Mouse (Mus musculus) heart, postnatal 0 days (tissue): ENCODE measurements around the gene Ccn2. TPM values are rescaled to one million over a fixed set of nuclear protein-coding genes. Genes with fewer than 3 reads are reported as not detected.

ENCODE experiments used
- ATAC-seq: fragments of 200-750 bp; cut with Nextera tagmentation; 2 replicates; pipeline ENCODE4 v1.8.0; 2017; ENCODE audit warnings: low read depth, moderate number of reproducible peaks, moderate library complexity; ENCODE audit not compliant: insufficient read depth
- DNase-seq: peaks from one replicate; pipeline ENCODE4 v3.0.0-alpha.2; 2016; ENCODE audit warnings: low spot score
- H3K27ac ChIP-seq: fragments of 300-500 bp; sonication (generic); 2 replicates; pipeline ENCODE4 v1.5.1; 2014; ENCODE audit warnings: low read depth, mild to moderate bottlenecking
- H3K27me3 ChIP-seq: fragments of 300-500 bp; sonication (generic); 2 replicates; pipeline ENCODE4 v1.6.1; 2014; ENCODE audit warnings: low read length, mixed read lengths; ENCODE audit not compliant: control insufficient read depth, insufficient read depth
- H3K36me3 ChIP-seq: fragments of 300-500 bp; sonication (generic); replicated peaks from 2 replicates; pipeline ENCODE4 v1.6.1; 2014; ENCODE audit warnings: low read length, mixed read lengths; ENCODE audit not compliant: control insufficient read depth, insufficient read depth
- H3K4me1 ChIP-seq: fragments of 300-500 bp; sonication (generic); 2 replicates; pipeline ENCODE4 v1.6.1; 2014; ENCODE audit warnings: antibody characterized with exemption; ENCODE audit not compliant: control insufficient read depth, insufficient read depth
- H3K4me2 ChIP-seq: fragments of 300-500 bp; sonication (generic); 2 replicates; pipeline ENCODE4 v1.6.1; 2014; ENCODE audit warnings: low read depth, mild to moderate bottlenecking, low read length, moderate library complexity
- H3K4me3 ChIP-seq: fragments of 300-500 bp; sonication (generic); 2 replicates; pipeline ENCODE4 v1.5.1; 2014; ENCODE audit warnings: low read depth, low read length
- H3K9ac ChIP-seq: fragments of 300-500 bp; sonication (generic); replicated peaks from 2 replicates; pipeline ENCODE4 v1.6.1; 2014; ENCODE audit warnings: low read depth, low read length, mixed read lengths
- H3K9me3 ChIP-seq: fragments of 300-500 bp; sonication (generic); replicated peaks from 2 replicates; pipeline ENCODE4 v1.6.1; 2016; ENCODE audit warnings: low read length; ENCODE audit not compliant: control insufficient read depth
- CTCF ChIP-seq: IDR thresholded peaks from 2 replicates; pipeline ENCODE4 v1.5.1; 2016; ENCODE audit warnings: antibody characterized with exemption, control low read depth, low read depth
- EP300 ChIP-seq: IDR thresholded peaks from 2 replicates; pipeline ENCODE4 v1.6.1; 2016; ENCODE audit warnings: antibody characterized with exemption, low read depth
- WGBS: fragments of 180-500 bp; shearing (Covaris S2); extraction: QIAGEN DNeasy Blood & Tissue Kit; methylation state at CpG from one replicate; pipeline ENCODE4 v1.1.7; 2014; 5-methylcytosine and 5-hydroxymethylcytosine counted together
- polyA plus RNA-seq: library from polyadenylated mRNA; unstranded; fragments of >200 nt; fragmentation: Nextera tagmentation; extraction: Ambion mirVana; gene quantifications from 2 replicates; pipeline ENCODE4 v1.2.1, GENCODE M21; 2015
- total RNA-seq: library from RNA; depleted of rRNA; stranded (reverse); fragments of >200 nt; gene quantifications from 2 replicates; pipeline ENCODE4 v1.2.3, GENCODE M21; 2014; ENCODE audit warnings: low replicate concordance

Gene Ccn2
- total and polyA plus RNA-seq, 2 experiments from 2014 or later, result 24.4 to 265 TPM

- H3K27me3 ChIP-seq, result no peaks in the 10 kb centered on the region
- H3K4me3 ChIP-seq, result no peak overlapping the region
- no peaks in the 10 kb centered on the region for H3K9me3 ChIP-seq
- no peak overlapping the region for H3K27ac ChIP-seq
- H3K9ac ChIP-seq, result no peak overlapping the region
- DNase-seq (no peak), ATAC-seq (no peak)
- 77% methylated on average over 4 of the region's 4 CpGs for WGBS
- TF ChIP-seq CTCF (no peak), EP300 (no peak)
- peaks cover 9% of the 10 kb centered on the region; the same call in 1 of the 2 replicates for H3K4me1 ChIP-seq
- H3K36me3 ChIP-seq, result no peaks in the 10 kb centered on the region
- H3K4me2 ChIP-seq, result no peak overlapping the region
Observed at GRCm38 (mm10) chr10:24572044-24572960, 22.9 kb upstream of the Ccn2 start.

DNA sequence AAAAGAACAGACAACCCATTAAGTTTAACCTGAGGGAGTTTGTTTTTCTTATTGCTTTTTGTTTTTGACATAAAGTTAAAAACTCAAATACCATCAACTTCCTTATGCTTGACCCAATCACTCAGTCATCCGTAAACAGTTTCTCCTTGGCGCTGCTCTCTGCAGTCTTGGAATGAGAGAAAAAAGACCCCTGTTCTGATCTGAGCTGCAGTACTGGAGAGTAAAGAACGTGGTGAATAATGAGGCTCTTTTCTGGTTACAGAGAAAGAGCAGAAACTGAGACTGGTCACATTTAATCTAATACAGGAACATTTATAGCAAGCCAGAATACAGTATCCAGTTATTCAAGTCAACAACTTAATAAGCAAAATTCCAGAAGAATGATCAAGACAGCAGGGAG lies 21.8 kb upstream of the Ccn2 start:
- 73% methylated on average over 3 of the region's 3 CpGs for WGBS
- Histone ChIP-seq H3K4me2 (no peak overlapping the region), H3K9me3 (no peaks in the 10 kb centered on the region), H3K4me3 (no peak overlapping the region), H3K36me3 (no peaks in the 10 kb centered on the region), H3K4me1 (peaks cover 9% of the 10 kb centered on the region; the same call in 1 of the 2 replicates), H3K27ac (no peak overlapping the region), H3K27me3 (no peaks in the 10 kb centered on the region), H3K9ac (no peak overlapping the region)
- ATAC-seq (no peak), DNase-seq (no peak)
- TF ChIP-seq EP300 (no peak), CTCF (no peak)

GRCm38 (mm10) chr10:24581076-24581475 lies 14.2 kb upstream of the Ccn2 start:
- DNase-seq (no peak), ATAC-seq (peak; percentile 62; the same call in 1 of the 2 replicates)
- Histone ChIP-seq H3K9ac (no peak overlapping the region), H3K4me3 (no peak overlapping the region), H3K4me1 (0 out of 2 replicates have a peak, but pooled peaks cover 7% of the 10 kb centered on the region), H3K27ac (no peak overlapping the region), H3K27me3 (no peaks in the 10 kb centered on the region), H3K4me2 (no peak overlapping the region), H3K36me3 (no peaks in the 10 kb centered on the region), H3K9me3 (no peaks in the 10 kb centered on the region)
- TF ChIP-seq EP300 (no peak), CTCF (no peak)
- 7% methylated on average over 3 of the region's 3 CpGs for WGBS

GRCm38 (mm10) chr10:24588824-24589223 lies 6.4 kb upstream of the Ccn2 start:
- no peak for DNase-seq
- TF ChIP-seq CTCF, result no peak
- no peak for TF ChIP-seq EP300
- H3K9ac ChIP-seq, result no peak overlapping the region

GRCm38 (mm10) chr10:24589238-24589637 lies 6.0 kb upstream of the Ccn2 start:
- H3K9me3 ChIP-seq, result no peaks in the 10 kb centered on the region
- H3K9ac ChIP-seq, result no peak overlapping the region
- WGBS, result 87% methylated on average over 9 of the region's 9 CpGs
- H3K27ac ChIP-seq, result no peak overlapping the region
- no peaks in the 10 kb centered on the region for H3K36me3 ChIP-seq
- DNase-seq, result no peak
- ATAC-seq, result no peak
- H3K27me3 ChIP-seq, result no peaks in the 10 kb centered on the region
- no peak overlapping the region for H3K4me2 ChIP-seq
- H3K4me1 ChIP-seq, result peaks cover 19% of the 10 kb centered on the region
- TF ChIP-seq CTCF, result no peak
- TF ChIP-seq EP300, result no peak
- no peak overlapping the region for H3K4me3 ChIP-seq

More at GRCm38 (mm10) chr10:24588824-24589223, 6.4 kb upstream of the Ccn2 start:
- no peak for ATAC-seq
- Histone ChIP-seq H3K4me3 (no peak overlapping the region), H3K4me1 (peaks cover 16% of the 10 kb centered on the region), H3K4me2 (no peak overlapping the region), H3K9me3 (no peaks in the 10 kb centered on the region), H3K27me3 (no peaks in the 10 kb centered on the region), H3K27ac (no peak overlapping the region), H3K36me3 (no peaks in the 10 kb centered on the region)
- WGBS, result 73% methylated on average over 4 of the region's 4 CpGs
